Mouse (Mus musculus): ENCODE results near the gene Ypel1. TPM values are rescaled to one million over a fixed set of nuclear protein-coding genes. Genes with fewer than 3 reads are reported as not detected.

The Ypel1 gene
- polyA plus RNA-seq, 1 experiment from 2014 or later, result 23.2 TPM

DNA sequence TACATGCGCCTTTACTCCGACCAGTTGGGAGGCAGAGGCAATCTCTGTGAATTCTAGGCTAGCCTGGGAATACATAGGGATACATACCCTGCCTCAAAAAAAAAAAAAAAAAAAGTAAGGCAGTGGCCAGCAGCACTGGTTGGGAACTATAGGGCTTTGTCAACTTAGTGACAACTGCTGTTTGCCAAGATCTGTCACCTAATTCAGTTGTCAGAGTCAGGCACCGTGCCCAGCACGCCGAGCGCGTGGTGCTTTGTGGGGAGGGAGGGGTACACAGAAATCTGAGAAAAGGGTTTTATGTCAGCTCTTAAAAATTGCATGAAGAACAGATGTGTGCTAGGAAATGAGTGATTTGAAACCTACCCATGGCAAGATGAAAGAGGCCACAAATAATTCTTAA lies 8.6 kb downstream of the Ypel1 start:
- Histone ChIP-seq H3K36me3 (ENCODE audit: control insufficient read depth, insufficient read depth, low read length) (peaks cover 9% of the 10 kb centered on the region; the same call in 1 of the 2 replicates), H3K4me3 (ENCODE audit: low read length) (no peak overlapping the region), H3K9ac (ENCODE audit: low read length) (no peak overlapping the region), H3K9me3 (ENCODE audit: control insufficient read depth, low read length) (peaks cover 6% of the 10 kb centered on the region; the same call in 1 of the 2 replicates), H3K27me3 (ENCODE audit: control insufficient read depth, insufficient read depth, low read depth, low read length) (no peaks in the 10 kb centered on the region), H3K4me1 (replicated peaks; ENCODE audit: control insufficient read depth, insufficient read depth, low read length) (peaks cover 3% of the 10 kb centered on the region; the same call in 1 of the 2 replicates), H3K27ac (ENCODE audit: low read length) (no peak overlapping the region), H3K4me2 (ENCODE audit: low read depth, low read length) (no peak overlapping the region)
- peak; percentile 84 for ATAC-seq (ENCODE audit: low read depth)
- WGBS, result 66% methylated on average over 7 of the region's 7 CpGs

DNA sequence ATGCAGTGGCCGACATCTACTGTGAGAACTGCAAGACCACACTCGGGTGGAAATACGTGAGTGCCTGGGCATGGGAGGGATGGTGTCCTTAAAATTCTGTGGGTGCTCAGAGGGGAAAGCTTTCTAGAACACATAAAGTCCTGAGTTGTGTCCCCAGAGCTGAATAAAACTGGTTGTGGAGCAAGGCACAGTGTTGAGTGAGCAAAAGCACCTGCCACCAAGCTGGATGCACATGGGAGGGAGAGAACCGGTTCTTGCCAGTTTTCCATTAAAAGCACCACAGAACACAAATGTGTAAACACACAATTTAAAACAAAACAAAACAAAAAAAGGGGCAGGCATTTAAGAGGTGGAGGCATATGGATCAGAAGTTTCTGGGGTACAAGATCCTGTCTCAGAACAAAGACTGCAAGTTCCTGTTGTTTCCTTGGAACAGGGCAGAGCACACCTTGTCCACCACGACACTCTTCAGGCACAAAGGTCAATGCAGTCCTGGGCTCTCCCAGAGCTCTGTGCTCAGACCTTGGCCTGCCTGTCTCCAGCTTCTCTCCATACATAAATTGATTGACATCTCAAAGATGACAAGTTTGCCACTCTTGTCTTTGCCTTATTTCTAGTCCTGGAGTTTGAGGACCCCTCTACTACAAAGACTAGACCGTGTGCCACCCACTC lies 12.8 kb downstream of the Ypel1 start:
- Histone ChIP-seq H3K4me2 (ENCODE audit: low read depth, low read length) (no peak overlapping the region), H3K4me1 (replicated peaks; ENCODE audit: control insufficient read depth, insufficient read depth, low read length) (peaks cover 3% of the 10 kb centered on the region; the same call in 1 of the 2 replicates), H3K27ac (ENCODE audit: low read length) (no peak overlapping the region), H3K4me3 (ENCODE audit: low read length) (no peak overlapping the region), H3K9ac (ENCODE audit: low read length) (no peak overlapping the region), H3K9me3 (ENCODE audit: control insufficient read depth, low read length) (0 out of 2 replicates have a peak, but pooled peaks cover 2% of the 10 kb centered on the region), H3K27me3 (ENCODE audit: control insufficient read depth, insufficient read depth, low read depth, low read length) (no peaks in the 10 kb centered on the region), H3K36me3 (ENCODE audit: control insufficient read depth, insufficient read depth, low read length) (peaks cover 20% of the 10 kb centered on the region)
- ATAC-seq (ENCODE audit: low read depth), result no peak
- 67% methylated on average over 6 of the region's 6 CpGs for WGBS

DNA sequence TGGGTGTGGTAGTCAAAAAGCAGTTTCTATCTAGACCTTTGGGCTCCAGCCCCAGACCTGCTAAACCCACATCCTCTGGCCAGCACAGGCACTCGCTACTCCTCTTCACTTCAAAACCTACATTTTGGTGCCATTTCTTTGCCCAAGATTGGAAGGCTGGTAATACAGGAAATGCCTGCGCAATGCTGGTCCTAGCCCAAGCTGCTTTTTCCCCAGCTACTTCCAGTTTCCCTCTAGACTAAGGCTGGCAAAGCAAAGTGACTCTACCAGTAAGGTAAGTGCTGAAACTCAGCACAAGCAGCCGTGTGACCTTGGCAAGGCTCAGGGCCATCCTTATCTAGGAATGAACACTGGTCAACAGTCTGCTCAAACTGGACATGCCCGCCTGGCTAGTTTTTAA lies 16.1 kb downstream of the Ypel1 start:
- Histone ChIP-seq H3K4me3 (ENCODE audit: low read length) (no peak overlapping the region), H3K9me3 (ENCODE audit: control insufficient read depth, low read length) (no peaks in the 10 kb centered on the region), H3K4me1 (replicated peaks; ENCODE audit: control insufficient read depth, insufficient read depth, low read length) (peaks cover 3% of the 10 kb centered on the region; the same call in 1 of the 2 replicates), H3K9ac (ENCODE audit: low read length) (no peak overlapping the region), H3K4me2 (ENCODE audit: low read depth, low read length) (no peak overlapping the region), H3K27ac (ENCODE audit: low read length) (no peak overlapping the region), H3K27me3 (ENCODE audit: control insufficient read depth, insufficient read depth, low read depth, low read length) (no peaks in the 10 kb centered on the region), H3K36me3 (ENCODE audit: control insufficient read depth, insufficient read depth, low read length) (peaks cover 36% of the 10 kb centered on the region)
- no peak for ATAC-seq (ENCODE audit: low read depth)
- WGBS, result 79% methylated on average over 4 of the region's 4 CpGs

DNA sequence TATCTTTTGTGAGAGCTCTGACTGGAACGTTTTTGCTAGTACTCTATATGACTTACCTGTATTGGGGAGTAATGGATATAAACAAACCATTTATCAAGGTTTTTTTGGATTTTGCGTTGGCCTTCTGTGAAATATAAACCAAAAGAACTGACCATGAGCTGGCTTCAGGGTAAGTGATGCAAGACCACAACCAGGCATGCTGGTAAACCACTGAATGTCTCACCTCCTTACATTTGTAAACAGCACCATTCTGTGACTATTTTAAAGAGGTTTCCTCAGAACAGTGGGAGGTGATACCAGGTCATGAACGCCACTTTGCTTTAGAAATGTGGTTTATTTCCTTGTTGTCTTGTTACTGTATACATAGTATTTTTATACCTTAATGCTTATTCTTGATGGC lies 16.7 kb downstream of the Ypel1 start:
- WGBS, result 68% methylated on average over 3 of the region's 3 CpGs
- H3K4me2 ChIP-seq (ENCODE audit: low read depth, low read length), result no peak overlapping the region
- no peaks in the 10 kb centered on the region for H3K9me3 ChIP-seq (ENCODE audit: control insufficient read depth, low read length)
- ATAC-seq (ENCODE audit: low read depth), result no peak
- H3K27me3 ChIP-seq (ENCODE audit: control insufficient read depth, insufficient read depth, low read depth, low read length), result no peaks in the 10 kb centered on the region
- peaks cover 3% of the 10 kb centered on the region; the same call in 1 of the 2 replicates for H3K4me1 ChIP-seq (replicated peaks; ENCODE audit: control insufficient read depth, insufficient read depth, low read length)
- no peak overlapping the region for H3K27ac ChIP-seq (ENCODE audit: low read length)
- H3K4me3 ChIP-seq (ENCODE audit: low read length), result no peak overlapping the region
- peaks cover 43% of the 10 kb centered on the region for H3K36me3 ChIP-seq (ENCODE audit: control insufficient read depth, insufficient read depth, low read length)
- no peak overlapping the region for H3K9ac ChIP-seq (ENCODE audit: low read length)

DNA sequence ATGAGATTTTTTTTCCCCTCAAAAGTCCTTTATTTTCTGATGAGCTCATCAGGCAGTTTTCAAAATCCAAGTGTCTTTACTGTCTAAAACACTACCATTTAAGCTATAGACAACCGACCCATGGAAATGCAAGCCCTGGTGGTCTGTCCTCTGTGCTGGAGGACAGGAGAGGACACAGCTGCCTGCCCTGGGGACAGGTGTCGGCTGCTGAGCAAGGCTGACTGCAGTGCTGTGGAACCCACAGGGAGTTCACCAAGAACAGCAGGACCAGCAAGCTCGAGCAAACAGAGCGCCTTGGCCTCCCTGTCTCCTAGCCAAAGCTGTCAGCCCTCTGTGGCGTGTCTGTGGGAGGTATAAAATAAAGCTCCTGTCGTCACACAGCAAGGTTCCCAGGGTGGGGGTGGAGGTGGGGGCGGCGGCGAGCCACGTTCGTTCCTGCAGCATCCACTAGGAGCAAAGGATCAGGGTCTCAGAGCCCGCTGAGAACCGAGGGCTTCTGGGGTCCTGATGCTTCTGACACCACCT lies 17.2 kb downstream of the Ypel1 start:
- H3K4me2 ChIP-seq (ENCODE audit: low read depth, low read length), result no peak overlapping the region
- no peak overlapping the region for H3K27ac ChIP-seq (ENCODE audit: low read length)
- H3K4me1 ChIP-seq (replicated peaks; ENCODE audit: control insufficient read depth, insufficient read depth, low read length), result no peaks in the 10 kb centered on the region
- H3K27me3 ChIP-seq (ENCODE audit: control insufficient read depth, insufficient read depth, low read depth, low read length), result no peaks in the 10 kb centered on the region
- H3K4me3 ChIP-seq (ENCODE audit: low read length), result no peak overlapping the region
- H3K9ac ChIP-seq (ENCODE audit: low read length), result no peak overlapping the region
- ATAC-seq (ENCODE audit: low read depth), result no peak
- no peaks in the 10 kb centered on the region for H3K9me3 ChIP-seq (ENCODE audit: control insufficient read depth, low read length)
- 73% methylated on average over 13 of the region's 13 CpGs for WGBS
- peaks cover 47% of the 10 kb centered on the region for H3K36me3 ChIP-seq (ENCODE audit: control insufficient read depth, insufficient read depth, low read length)

DNA sequence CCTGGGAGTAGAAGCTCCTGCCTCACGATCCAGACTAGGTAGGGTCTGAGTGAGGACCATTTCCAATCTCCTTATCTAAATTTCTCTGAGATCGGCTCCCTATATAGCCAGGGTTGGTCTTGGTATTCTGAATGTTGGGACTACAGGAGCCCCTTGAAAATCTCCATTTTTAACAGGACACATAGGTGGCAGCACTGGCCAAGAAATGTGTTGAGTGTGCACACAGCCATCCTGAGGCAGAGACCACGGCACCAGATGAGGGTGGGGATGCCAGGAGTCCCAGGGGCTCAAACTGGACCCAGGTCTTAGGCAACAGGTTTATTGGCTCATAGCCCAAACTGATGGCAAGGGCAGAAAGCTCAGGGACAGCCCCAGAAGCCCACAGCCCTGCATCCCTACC lies 18.9 kb downstream of the Ypel1 start:
- no peak overlapping the region for H3K4me3 ChIP-seq (ENCODE audit: low read length)
- 65% methylated on average over 3 of the region's 3 CpGs for WGBS

DNA sequence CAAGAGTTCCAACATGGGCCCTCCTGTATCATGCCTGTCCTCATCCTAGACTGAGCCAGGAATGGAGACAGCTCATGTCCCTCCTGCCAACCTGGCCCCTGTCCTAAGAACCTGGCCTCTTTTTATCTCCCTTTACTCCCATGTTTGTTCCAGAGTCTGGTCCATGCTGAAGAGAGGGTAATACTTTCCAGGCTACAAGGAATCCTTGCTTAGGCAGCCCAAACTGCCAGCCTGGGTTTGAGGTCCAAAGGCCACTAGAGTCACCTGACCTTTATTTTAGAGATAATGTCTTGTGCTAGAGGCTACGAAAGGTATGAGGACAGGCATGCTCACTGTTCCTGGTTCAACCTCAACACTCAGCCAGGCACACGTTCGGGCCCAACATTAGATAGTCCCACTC lies 27.4 kb downstream of the Ypel1 start:
- Histone ChIP-seq H3K4me2 (ENCODE audit: low read depth, low read length) (no peak overlapping the region), H3K36me3 (ENCODE audit: control insufficient read depth, insufficient read depth, low read length) (peaks cover 66% of the 10 kb centered on the region), H3K9ac (ENCODE audit: low read length) (no peak overlapping the region), H3K9me3 (ENCODE audit: control insufficient read depth, low read length) (no peaks in the 10 kb centered on the region), H3K27ac (ENCODE audit: low read length) (no peak overlapping the region), H3K27me3 (ENCODE audit: control insufficient read depth, insufficient read depth, low read depth, low read length) (no peaks in the 10 kb centered on the region), H3K4me3 (ENCODE audit: low read length) (no peak overlapping the region), H3K4me1 (replicated peaks; ENCODE audit: control insufficient read depth, insufficient read depth, low read length) (no peaks in the 10 kb centered on the region)
- ATAC-seq (ENCODE audit: low read depth), result no peak
- WGBS, result 91% methylated on average over 3 of the region's 3 CpGs

More for the DNA sequence above, 18.9 kb downstream of the Ypel1 start:
- H3K9ac ChIP-seq (ENCODE audit: low read length), result no peak overlapping the region
- H3K27me3 ChIP-seq (ENCODE audit: control insufficient read depth, insufficient read depth, low read depth, low read length), result no peaks in the 10 kb centered on the region
- H3K4me2 ChIP-seq (ENCODE audit: low read depth, low read length), result no peak overlapping the region
- no peak overlapping the region for H3K27ac ChIP-seq (ENCODE audit: low read length)
- H3K36me3 ChIP-seq (ENCODE audit: control insufficient read depth, insufficient read depth, low read length), result peaks cover 59% of the 10 kb centered on the region
- no peak for ATAC-seq (ENCODE audit: low read depth)
- no peaks in the 10 kb centered on the region for H3K9me3 ChIP-seq (ENCODE audit: control insufficient read depth, low read length)
- no peaks in the 10 kb centered on the region for H3K4me1 ChIP-seq (replicated peaks; ENCODE audit: control insufficient read depth, insufficient read depth, low read length)

DNA sequence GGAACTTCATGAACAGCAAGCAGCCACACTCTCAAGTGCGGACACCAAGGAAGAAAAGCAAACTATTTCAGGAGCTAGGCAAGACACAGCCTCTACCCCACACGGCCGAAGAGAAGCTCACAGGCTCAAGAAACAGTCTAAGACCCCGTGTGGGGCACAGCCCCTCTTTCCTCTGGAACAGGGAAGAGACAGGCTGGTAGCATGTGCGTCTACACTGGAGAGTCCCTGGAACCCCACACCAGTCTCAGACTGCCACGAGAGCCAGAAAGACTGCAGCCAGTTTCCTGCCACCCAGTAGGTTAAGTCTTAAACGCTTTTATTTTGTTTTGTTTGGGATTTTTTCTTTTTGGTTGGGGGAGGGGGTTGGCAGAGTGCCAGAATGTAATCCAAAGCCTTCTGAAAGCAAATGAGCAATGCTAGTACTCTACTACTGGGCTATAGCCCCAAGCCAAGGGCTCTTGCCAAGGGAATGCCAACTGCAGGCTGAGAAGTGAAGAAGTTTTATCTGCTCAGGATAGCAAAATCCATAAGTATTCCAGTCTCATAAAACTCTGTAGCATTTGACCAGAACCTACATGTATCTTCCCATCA lies 33.2 kb downstream of the Ypel1 start:
- H3K27ac ChIP-seq (ENCODE audit: low read length), result peak overlapping the region; percentile 25
- H3K4me3 ChIP-seq (ENCODE audit: low read length), result no peak overlapping the region
- no peak overlapping the region for H3K4me2 ChIP-seq (ENCODE audit: low read depth, low read length)
- 54% methylated on average over 7 of the region's 7 CpGs for WGBS
- H3K4me1 ChIP-seq (replicated peaks; ENCODE audit: control insufficient read depth, insufficient read depth, low read length), result peaks cover 19% of the 10 kb centered on the region
- ATAC-seq (ENCODE audit: low read depth), result peak; percentile 44
- no peaks in the 10 kb centered on the region for H3K9me3 ChIP-seq (ENCODE audit: control insufficient read depth, low read length)
- H3K9ac ChIP-seq (ENCODE audit: low read length), result no peak overlapping the region
- no peaks in the 10 kb centered on the region for H3K27me3 ChIP-seq (ENCODE audit: control insufficient read depth, insufficient read depth, low read depth, low read length)
- H3K36me3 ChIP-seq (ENCODE audit: control insufficient read depth, insufficient read depth, low read length), result peaks cover 35% of the 10 kb centered on the region

DNA sequence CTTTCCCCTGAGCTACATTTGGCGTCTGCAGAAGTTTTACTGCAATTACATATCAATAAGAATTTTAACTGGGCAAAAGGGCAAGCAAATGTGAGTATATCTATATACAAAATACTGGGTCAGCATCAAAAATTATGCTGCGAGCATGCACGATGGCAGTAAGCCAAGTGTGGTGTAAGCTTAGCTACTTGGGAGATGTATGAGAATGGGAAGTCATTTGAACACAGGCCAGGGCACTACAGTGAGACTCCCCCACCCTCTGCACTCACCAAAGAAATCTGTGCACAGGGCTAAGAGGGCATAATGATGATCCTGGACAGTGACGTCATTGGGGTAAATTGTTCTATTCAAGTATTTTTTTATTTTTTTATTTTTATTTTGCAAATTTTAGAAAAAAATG lies 35.1 kb downstream of the Ypel1 start:
- H3K27ac ChIP-seq (ENCODE audit: low read length), result no peak overlapping the region
- H3K4me1 ChIP-seq (replicated peaks; ENCODE audit: control insufficient read depth, insufficient read depth, low read length), result peaks cover 21% of the 10 kb centered on the region
- peak; percentile 85 for ATAC-seq (ENCODE audit: low read depth)
- H3K9ac ChIP-seq (ENCODE audit: low read length), result no peak overlapping the region
- no peak overlapping the region for H3K4me3 ChIP-seq (ENCODE audit: low read length)
- WGBS, result 45% methylated on average over 4 of the region's 4 CpGs
- no peaks in the 10 kb centered on the region for H3K9me3 ChIP-seq (ENCODE audit: control insufficient read depth, low read length)
- peaks cover 27% of the 10 kb centered on the region for H3K36me3 ChIP-seq (ENCODE audit: control insufficient read depth, insufficient read depth, low read length)
- no peaks in the 10 kb centered on the region for H3K27me3 ChIP-seq (ENCODE audit: control insufficient read depth, insufficient read depth, low read depth, low read length)
- no peak overlapping the region for H3K4me2 ChIP-seq (ENCODE audit: low read depth, low read length)
